Mouse (Mus musculus) midbrain, embryonic 16.5 days (tissue): Measurements from ENCODE around the gene Nav2. TPM values are rescaled to one million over a fixed set of nuclear protein-coding genes. Genes with fewer than 3 reads are reported as not detected.

ENCODE experiments used
- ATAC-seq: fragments of 200-750 bp; cut with Nextera tagmentation; 2 replicates; pipeline ENCODE4 v1.8.0; 2017; ENCODE audit warnings: moderate TSS enrichment
- H3K27ac ChIP-seq: fragments of 300-500 bp; sonication (generic); 2 replicates; pipeline ENCODE4 v1.5.1; 2014; ENCODE audit warnings: mild to moderate bottlenecking, low read length, mixed read lengths
- H3K27me3 ChIP-seq: fragments of 300-500 bp; sonication (generic); 2 replicates; pipeline ENCODE4 v1.6.1; 2014; ENCODE audit warnings: low read depth, low read length, mixed read lengths; ENCODE audit not compliant: control insufficient read depth, insufficient read depth
- H3K36me3 ChIP-seq: fragments of 300-500 bp; sonication (generic); 2 replicates; pipeline ENCODE4 v1.6.1; 2014; ENCODE audit warnings: mild to moderate bottlenecking, low read length, moderate library complexity, mixed read lengths; ENCODE audit not compliant: control insufficient read depth, insufficient read depth
- H3K4me1 ChIP-seq: fragments of 300-500 bp; sonication (generic); 2 replicates; pipeline ENCODE4 v1.6.1; 2014; ENCODE audit warnings: mild to moderate bottlenecking, low read length, mixed read lengths; ENCODE audit not compliant: control insufficient read depth, insufficient read depth
- H3K4me2 ChIP-seq: fragments of 300-500 bp; sonication (generic); 2 replicates; pipeline ENCODE4 v1.6.1; 2014; ENCODE audit warnings: mild to moderate bottlenecking, low read length, mixed read lengths
- H3K4me3 ChIP-seq: fragments of 300-500 bp; sonication (generic); 2 replicates; pipeline ENCODE4 v1.5.1; 2014; ENCODE audit warnings: low read depth, mild to moderate bottlenecking, low read length, moderate library complexity, mixed read lengths
- H3K9ac ChIP-seq: fragments of 300-500 bp; sonication (generic); 2 replicates; pipeline ENCODE4 v1.6.1; 2014; ENCODE audit warnings: low read depth, low read length, mixed read lengths
- H3K9me3 ChIP-seq: fragments of 300-500 bp; sonication (generic); replicated peaks from 2 replicates; pipeline ENCODE4 v1.6.1; 2014; ENCODE audit warnings: mild to moderate bottlenecking, low read length, mixed read lengths; ENCODE audit not compliant: control insufficient read depth, poor library complexity, severe bottlenecking
- WGBS: fragments of 180-500 bp; shearing (Covaris S2); extraction: QIAGEN DNeasy Blood & Tissue Kit; methylation state at CpG from one replicate; pipeline ENCODE4 v1.1.7; 2014; 5-methylcytosine and 5-hydroxymethylcytosine counted together
- polyA plus RNA-seq: library from polyadenylated mRNA; unstranded; fragments of >200 nt; fragmentation: Nextera tagmentation; extraction: Ambion mirVana; gene quantifications from 2 replicates; pipeline ENCODE4 v1.2.1, GENCODE M21; 2015

Nav2 gene
- polyA plus RNA-seq, 1 experiment from 2014 or later = 21.5 TPM

DNA sequence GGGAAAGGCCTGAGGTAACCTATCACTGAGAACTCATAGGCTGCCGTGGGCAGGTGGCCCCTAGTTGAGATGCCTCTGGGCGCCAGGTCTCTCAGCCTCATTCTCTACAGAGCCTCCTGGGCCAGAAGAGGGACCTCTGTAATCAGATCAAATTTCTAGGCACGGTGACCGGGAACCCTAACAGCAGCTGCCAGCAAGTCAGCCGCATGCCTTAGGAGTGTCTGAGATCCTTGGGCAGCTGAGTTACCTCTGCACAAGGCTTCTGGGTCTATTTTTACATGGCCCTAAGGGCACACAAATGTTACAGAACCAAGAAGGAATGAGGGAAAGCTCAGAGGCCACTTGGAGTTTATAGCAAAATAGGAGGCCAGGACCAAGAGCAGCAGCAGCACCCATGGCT, 470.1 kb downstream of the Nav2 start:
- H3K9me3 ChIP-seq = no peaks in the 10 kb centered on the region
- no peak for ATAC-seq
- no peak overlapping the region for H3K9ac ChIP-seq
- no peak overlapping the region for H3K27ac ChIP-seq
- peaks cover 11% of the 10 kb centered on the region for H3K4me1 ChIP-seq
- H3K4me2 ChIP-seq = no peak overlapping the region
- H3K27me3 ChIP-seq = no peaks in the 10 kb centered on the region
- no peak overlapping the region for H3K4me3 ChIP-seq
- WGBS = 89% methylated on average over 5 of the region's 5 CpGs
- no peaks in the 10 kb centered on the region for H3K36me3 ChIP-seq

DNA sequence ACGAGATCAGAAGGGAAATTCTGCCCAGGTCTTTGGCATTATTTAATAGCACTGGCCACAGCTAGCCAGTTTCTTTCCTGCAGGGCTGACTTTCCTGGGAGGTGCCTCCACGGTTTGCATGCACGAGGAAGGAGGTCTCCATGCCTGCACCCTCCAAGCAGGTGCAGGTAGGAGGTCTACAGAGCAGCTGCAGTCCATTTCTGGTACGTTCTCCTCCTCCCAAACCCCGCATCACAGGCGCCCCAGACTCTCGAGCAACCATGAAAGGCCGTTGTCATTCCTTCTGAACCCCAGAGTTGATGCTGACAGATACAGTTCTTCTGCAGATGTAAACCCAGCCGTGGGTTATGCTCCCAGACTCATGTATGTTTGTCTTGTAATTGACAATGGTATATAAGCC, 472.4 kb downstream of the Nav2 start:
- 93% methylated on average over 9 of the region's 9 CpGs for WGBS
- Histone ChIP-seq H3K27ac (no peak overlapping the region), H3K4me1 (peaks cover under 1% of the 10 kb centered on the region; the same call in 1 of the 2 replicates), H3K36me3 (no peaks in the 10 kb centered on the region), H3K4me2 (no peak overlapping the region), H3K9me3 (no peaks in the 10 kb centered on the region), H3K9ac (no peak overlapping the region), H3K27me3 (no peaks in the 10 kb centered on the region), H3K4me3 (no peak overlapping the region)
- ATAC-seq = no peak

DNA sequence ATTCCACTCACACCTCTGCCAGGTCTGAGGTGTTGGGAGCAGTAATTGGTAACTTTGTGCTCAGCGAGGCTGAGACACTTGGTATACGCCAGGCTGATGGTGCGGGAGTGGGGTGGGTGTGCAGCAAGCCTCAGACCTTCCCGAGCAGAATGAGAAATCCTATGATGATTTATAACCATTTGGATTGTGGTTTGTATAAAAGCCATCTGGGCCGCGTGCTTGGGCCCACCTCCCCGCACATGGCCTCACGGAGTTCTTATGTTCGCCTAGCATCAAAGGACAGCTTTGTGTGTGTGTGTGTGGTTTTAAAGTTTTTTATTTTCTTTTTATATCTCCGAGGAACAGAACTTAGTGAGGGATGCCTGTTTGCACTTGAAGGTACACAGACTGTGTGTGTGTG, 474.4 kb downstream of the Nav2 start:
- Histone ChIP-seq H3K27me3 (no peaks in the 10 kb centered on the region), H3K36me3 (no peaks in the 10 kb centered on the region), H3K4me3 (no peak overlapping the region), H3K9me3 (no peaks in the 10 kb centered on the region), H3K4me1 (no peaks in the 10 kb centered on the region), H3K4me2 (no peak overlapping the region), H3K27ac (no peak overlapping the region), H3K9ac (no peak overlapping the region)
- no peak for ATAC-seq
- 68% methylated on average over 10 of the region's 10 CpGs for WGBS

DNA sequence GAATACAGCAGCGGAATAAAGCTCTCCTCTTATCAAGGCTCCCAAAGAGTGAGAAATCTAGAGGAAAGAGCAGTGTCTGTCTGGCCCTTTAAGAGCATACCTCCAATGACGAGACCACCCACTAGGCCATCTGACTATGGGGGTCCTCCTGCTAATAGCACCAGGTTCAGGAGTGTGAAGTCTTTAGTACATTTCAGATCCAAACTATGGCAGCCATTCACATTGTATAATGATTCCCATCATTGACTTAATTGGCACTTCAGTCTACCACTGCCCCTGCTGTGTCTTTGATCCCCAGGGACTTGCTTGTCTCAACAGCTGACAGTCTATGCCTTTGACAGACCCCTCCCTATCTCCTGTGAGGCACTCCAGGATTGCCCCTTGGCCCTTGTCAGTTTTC, 479.6 kb downstream of the Nav2 start:
- ATAC-seq = no peak
- Histone ChIP-seq H3K4me1 (peaks cover 14% of the 10 kb centered on the region), H3K27ac (no peak overlapping the region), H3K36me3 (no peaks in the 10 kb centered on the region), H3K4me3 (no peak overlapping the region), H3K27me3 (no peaks in the 10 kb centered on the region), H3K9ac (no peak overlapping the region), H3K4me2 (no peak overlapping the region), H3K9me3 (no peaks in the 10 kb centered on the region)
- 65% methylated on average over 2 of the region's 2 CpGs for WGBS

DNA sequence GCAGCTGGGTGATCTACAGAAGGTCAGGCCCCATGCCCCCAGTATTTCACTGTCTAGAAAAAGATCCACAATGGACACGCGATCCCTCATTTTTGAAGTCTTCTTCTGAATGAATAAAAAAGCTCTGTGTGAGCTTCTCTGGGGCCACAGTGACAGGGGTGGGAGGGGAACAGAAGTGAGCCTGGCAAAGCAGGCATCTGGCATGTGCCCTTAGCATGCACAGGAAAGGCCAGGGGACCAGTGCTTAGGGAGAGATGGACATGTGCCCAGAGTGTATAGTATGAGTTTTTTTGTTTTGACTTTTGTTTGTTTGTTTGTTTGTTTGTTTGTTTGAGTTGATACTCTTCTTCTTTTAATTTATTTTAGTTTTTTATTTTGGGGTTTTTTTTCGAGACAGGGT, 481.8 kb downstream of the Nav2 start:
- no peak for ATAC-seq
- no peak overlapping the region for H3K27ac ChIP-seq
- 62% methylated on average over 3 of the region's 3 CpGs for WGBS

DNA sequence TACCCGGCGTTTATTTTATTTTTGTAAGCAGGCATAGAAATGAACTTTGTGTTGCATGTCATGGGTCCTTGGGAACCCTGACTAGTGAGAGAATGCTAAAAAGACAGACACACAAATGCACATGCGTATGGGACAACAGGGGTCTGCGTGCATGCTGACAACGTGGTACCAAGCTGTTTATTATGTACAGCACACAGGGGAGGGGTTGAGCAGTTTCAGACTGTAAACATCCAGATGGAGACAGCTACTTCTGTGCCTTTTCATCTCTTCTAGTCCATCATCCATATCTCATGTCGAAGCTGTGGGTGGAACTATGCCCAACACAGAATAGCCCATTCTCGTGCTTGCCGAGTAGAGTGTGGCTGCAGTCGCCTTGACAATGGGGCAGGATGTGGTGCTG, 482.3 kb downstream of the Nav2 start:
- no peaks in the 10 kb centered on the region for H3K27me3 ChIP-seq
- H3K4me3 ChIP-seq = no peak overlapping the region
- H3K9me3 ChIP-seq = no peaks in the 10 kb centered on the region
- H3K4me1 ChIP-seq = peaks cover 22% of the 10 kb centered on the region
- WGBS = 71% methylated on average over 9 of the region's 9 CpGs
- no peaks in the 10 kb centered on the region for H3K36me3 ChIP-seq
- no peak overlapping the region for H3K4me2 ChIP-seq
- H3K27ac ChIP-seq = no peak overlapping the region
- H3K9ac ChIP-seq = no peak overlapping the region
- no peak for ATAC-seq

More for the DNA sequence above, 481.8 kb downstream of the Nav2 start:
- Histone ChIP-seq H3K4me3 (no peak overlapping the region), H3K4me2 (no peak overlapping the region), H3K9me3 (no peaks in the 10 kb centered on the region), H3K36me3 (no peaks in the 10 kb centered on the region), H3K9ac (no peak overlapping the region), H3K4me1 (peaks cover 22% of the 10 kb centered on the region), H3K27me3 (no peaks in the 10 kb centered on the region)

DNA sequence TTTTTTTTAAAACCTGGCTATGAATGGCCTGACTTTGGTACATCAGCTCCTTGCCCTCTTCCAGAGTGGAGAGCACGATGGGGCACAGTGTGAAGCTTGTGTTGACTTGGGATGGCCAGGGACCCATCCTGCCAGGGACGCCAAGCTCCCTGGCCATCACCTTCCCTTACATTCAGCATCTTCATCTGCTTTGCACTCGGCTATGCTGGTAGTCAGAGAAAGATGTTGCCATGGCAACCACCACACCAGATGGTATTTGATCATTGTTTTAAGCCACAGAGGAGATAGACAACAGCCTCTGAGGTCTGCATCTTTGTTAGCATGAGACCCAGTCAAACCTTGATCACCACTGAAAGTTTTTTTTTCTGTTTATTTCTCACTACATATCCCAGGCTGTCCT, 483.7 kb downstream of the Nav2 start:
- no peaks in the 10 kb centered on the region for H3K9me3 ChIP-seq
- H3K27ac ChIP-seq = peak overlapping the region; percentile 78
- H3K9ac ChIP-seq = no peak overlapping the region
- no peak overlapping the region for H3K4me2 ChIP-seq
- no peaks in the 10 kb centered on the region for H3K36me3 ChIP-seq
- ATAC-seq = peak; percentile 57
- H3K4me1 ChIP-seq = peaks cover 29% of the 10 kb centered on the region
- WGBS = 33% methylated on average over 3 of the region's 3 CpGs
- no peak overlapping the region for H3K4me3 ChIP-seq
- no peaks in the 10 kb centered on the region for H3K27me3 ChIP-seq

DNA sequence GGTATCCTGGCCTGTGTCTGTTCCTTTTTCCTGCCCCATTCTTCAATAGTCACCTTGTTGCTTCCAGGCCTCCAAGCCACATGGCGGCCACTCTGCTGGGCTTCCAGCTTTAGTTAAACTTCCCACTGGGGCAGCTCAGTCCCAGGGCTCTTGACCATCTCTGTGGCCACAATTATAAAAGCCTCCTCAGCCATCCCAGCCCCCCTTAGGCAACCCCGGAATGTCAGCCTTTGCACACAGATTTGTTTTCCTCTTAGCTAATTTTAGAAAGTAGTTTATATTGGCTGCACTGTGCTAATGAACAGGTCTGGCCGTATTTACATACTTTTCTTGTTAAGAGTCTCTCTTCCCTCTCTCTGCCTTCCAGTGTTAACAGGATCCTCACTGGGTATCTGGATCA, 484.3 kb downstream of the Nav2 start:
- Histone ChIP-seq H3K27me3 (no peaks in the 10 kb centered on the region), H3K9me3 (no peaks in the 10 kb centered on the region), H3K4me3 (no peak overlapping the region), H3K27ac (peak overlapping the region; percentile 78), H3K36me3 (no peaks in the 10 kb centered on the region), H3K4me2 (no peak overlapping the region), H3K9ac (no peak overlapping the region), H3K4me1 (peaks cover 29% of the 10 kb centered on the region)
- WGBS = 68% methylated on average over 3 of the region's 3 CpGs
- ATAC-seq = peak; percentile 22

DNA sequence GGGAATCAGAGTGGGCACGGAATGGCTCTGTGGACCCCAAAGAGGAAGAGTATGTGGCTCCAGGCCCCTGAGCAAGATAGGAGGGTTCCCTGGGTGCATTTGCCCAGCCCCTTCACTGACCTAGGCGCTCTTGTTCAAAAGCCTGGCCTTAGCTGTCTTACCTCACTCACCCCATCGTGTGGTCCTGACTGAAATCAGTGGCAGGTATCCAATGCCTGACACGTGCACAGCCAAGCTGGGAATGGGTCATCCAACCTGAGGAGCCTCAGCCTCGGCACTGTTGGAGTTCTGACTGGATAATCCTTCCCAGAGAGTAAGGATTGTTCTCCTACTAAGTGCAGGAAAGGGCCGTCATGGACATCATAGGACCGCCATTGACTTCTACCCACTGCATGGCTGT, 485.3 kb downstream of the Nav2 start:
- peak overlapping the region; percentile 78; the same call in 1 of the 2 replicates for H3K27ac ChIP-seq
- no peaks in the 10 kb centered on the region for H3K27me3 ChIP-seq
- no peaks in the 10 kb centered on the region for H3K36me3 ChIP-seq
- H3K9ac ChIP-seq = no peak overlapping the region
- no peak overlapping the region for H3K4me3 ChIP-seq
- WGBS = 88% methylated on average over 7 of the region's 7 CpGs
- H3K4me2 ChIP-seq = no peak overlapping the region
- no peaks in the 10 kb centered on the region for H3K9me3 ChIP-seq
- H3K4me1 ChIP-seq = peaks cover 29% of the 10 kb centered on the region
- ATAC-seq = no peak

DNA sequence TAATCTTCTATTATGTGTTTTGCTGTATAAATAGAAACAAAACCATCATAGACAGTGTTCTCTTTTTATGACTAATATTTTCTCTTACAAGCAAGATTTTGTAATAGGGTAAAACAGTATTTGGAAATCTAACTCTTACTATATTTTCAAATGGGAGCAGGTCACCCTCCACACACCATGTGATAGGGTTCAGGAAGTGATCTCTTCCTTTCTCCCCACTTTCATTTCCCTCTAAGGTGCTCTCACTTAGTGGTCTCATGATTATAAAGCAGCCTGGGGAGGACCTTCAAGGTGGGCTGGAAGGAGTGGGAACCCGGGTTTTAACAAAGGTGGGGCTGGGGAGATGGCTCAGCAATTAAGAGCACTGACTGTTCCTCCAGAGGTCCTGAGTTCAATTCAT, 487.7 kb downstream of the Nav2 start:
- Histone ChIP-seq H3K4me1 (peaks cover 29% of the 10 kb centered on the region), H3K9me3 (no peaks in the 10 kb centered on the region), H3K27me3 (no peaks in the 10 kb centered on the region), H3K27ac (no peak overlapping the region), H3K36me3 (no peaks in the 10 kb centered on the region), H3K4me3 (no peak overlapping the region), H3K9ac (no peak overlapping the region), H3K4me2 (no peak overlapping the region)
- WGBS = 79% methylated on average over 1 of the region's 1 CpGs
- ATAC-seq = no peak
